Mouse (Mus musculus) liver, postnatal 0 days (tissue): ENCODE measurements around the gene Rps6ka2. TPM values are rescaled to one million over a fixed set of nuclear protein-coding genes. Genes with fewer than 3 reads are reported as not detected.
A peak's percentile ranks its signal among the peaks of the same experiment; 100 is the strongest.

Experiments
- ATAC-seq: fragments of 200-750 bp; cut with Nextera tagmentation; 2 replicates; pipeline ENCODE4 v1.8.0; 2017; ENCODE audit warnings: mild to moderate bottlenecking, moderate library complexity
- DNase-seq: peaks from one replicate; pipeline ENCODE4 v3.0.0-alpha.2; 2016
- H3K27ac ChIP-seq: fragments of 300-500 bp; sonication (generic); 2 replicates; pipeline ENCODE4 v1.5.1; 2014; ENCODE audit warnings: antibody characterized with exemption, moderate library complexity, mild to moderate bottlenecking, low read depth
- H3K27me3 ChIP-seq: fragments of 300-500 bp; sonication (generic); 2 replicates; pipeline ENCODE4 v1.6.1; 2014; ENCODE audit warnings: low read length, control low read depth, mixed read lengths; ENCODE audit not compliant: insufficient read depth
- H3K36me3 ChIP-seq: fragments of 300-500 bp; sonication (generic); replicated peaks from 2 replicates; pipeline ENCODE4 v1.6.1; 2014; ENCODE audit warnings: mild to moderate bottlenecking, control low read depth, low read length, moderate library complexity, mixed read lengths; ENCODE audit not compliant: insufficient read depth
- H3K4me1 ChIP-seq: fragments of 300-500 bp; sonication (generic); 2 replicates; pipeline ENCODE4 v1.6.1; 2014; ENCODE audit warnings: antibody characterized with exemption, mild to moderate bottlenecking, control low read depth; ENCODE audit not compliant: insufficient read depth
- H3K4me2 ChIP-seq: fragments of 300-500 bp; sonication (generic); 2 replicates; pipeline ENCODE4 v1.6.1; 2014; ENCODE audit warnings: low read depth, mild to moderate bottlenecking, low read length, moderate library complexity, mixed read lengths
- H3K4me3 ChIP-seq: fragments of 300-500 bp; sonication (generic); 2 replicates; pipeline ENCODE4 v1.5.1; 2014; ENCODE audit warnings: low read depth, low read length
- H3K9ac ChIP-seq: fragments of 300-500 bp; sonication (generic); replicated peaks from 2 replicates; pipeline ENCODE4 v1.6.1; 2014; ENCODE audit warnings: mild to moderate bottlenecking, moderate library complexity
- H3K9me3 ChIP-seq: fragments of 300-500 bp; sonication (generic); 2 replicates; pipeline ENCODE4 v1.6.1; 2016; ENCODE audit warnings: mild to moderate bottlenecking, control low read depth, low read length, mixed read lengths
- CTCF ChIP-seq: sonication (generic); IDR thresholded peaks from 2 replicates; pipeline ENCODE4 v1.5.1; 2016; ENCODE audit warnings: antibody characterized with exemption, low read depth
- EP300 ChIP-seq: IDR thresholded peaks from 2 replicates; pipeline ENCODE4 v1.6.1; 2016; ENCODE audit warnings: antibody characterized with exemption, low read depth, mild to moderate bottlenecking
- WGBS: fragments of 180-500 bp; shearing (Covaris S2); extraction: QIAGEN DNeasy Blood & Tissue Kit; methylation state at CpG from one replicate; pipeline ENCODE4 v1.1.7; 2014; ENCODE audit not compliant: insufficient replicate concordance; 5-methylcytosine and 5-hydroxymethylcytosine counted together
- polyA plus RNA-seq: library from polyadenylated mRNA; unstranded; fragments of >200 nt; fragmentation: Nextera tagmentation; extraction: Ambion mirVana; gene quantifications from 2 replicates; pipeline ENCODE4 v1.2.1, GENCODE M21; 2015

Rps6ka2 gene
- polyA plus RNA-seq, 1 experiment from 2014 or later: 1.2 TPM

- no peak overlapping the region for H3K4me2 ChIP-seq
- H3K4me3 ChIP-seq: no peak overlapping the region
- no peaks in the 10 kb centered on the region for H3K36me3 ChIP-seq
- no peak for ATAC-seq
- DNase-seq: no peak
- H3K4me1 ChIP-seq: no peaks in the 10 kb centered on the region; the same call in 1 of the 2 replicates
- H3K27me3 ChIP-seq: no peaks in the 10 kb centered on the region
- H3K9me3 ChIP-seq: no peaks in the 10 kb centered on the region
- TF ChIP-seq EP300 (no peak), CTCF (no peak)
- H3K27ac ChIP-seq: no peak overlapping the region
- 32% methylated on average over 12 of the region's 12 CpGs for WGBS
- no peak overlapping the region for H3K9ac ChIP-seq
Observed at GRCm38 (mm10) chr17:7147920-7148321, 22.0 kb upstream of the Rps6ka2 start.

DNA sequence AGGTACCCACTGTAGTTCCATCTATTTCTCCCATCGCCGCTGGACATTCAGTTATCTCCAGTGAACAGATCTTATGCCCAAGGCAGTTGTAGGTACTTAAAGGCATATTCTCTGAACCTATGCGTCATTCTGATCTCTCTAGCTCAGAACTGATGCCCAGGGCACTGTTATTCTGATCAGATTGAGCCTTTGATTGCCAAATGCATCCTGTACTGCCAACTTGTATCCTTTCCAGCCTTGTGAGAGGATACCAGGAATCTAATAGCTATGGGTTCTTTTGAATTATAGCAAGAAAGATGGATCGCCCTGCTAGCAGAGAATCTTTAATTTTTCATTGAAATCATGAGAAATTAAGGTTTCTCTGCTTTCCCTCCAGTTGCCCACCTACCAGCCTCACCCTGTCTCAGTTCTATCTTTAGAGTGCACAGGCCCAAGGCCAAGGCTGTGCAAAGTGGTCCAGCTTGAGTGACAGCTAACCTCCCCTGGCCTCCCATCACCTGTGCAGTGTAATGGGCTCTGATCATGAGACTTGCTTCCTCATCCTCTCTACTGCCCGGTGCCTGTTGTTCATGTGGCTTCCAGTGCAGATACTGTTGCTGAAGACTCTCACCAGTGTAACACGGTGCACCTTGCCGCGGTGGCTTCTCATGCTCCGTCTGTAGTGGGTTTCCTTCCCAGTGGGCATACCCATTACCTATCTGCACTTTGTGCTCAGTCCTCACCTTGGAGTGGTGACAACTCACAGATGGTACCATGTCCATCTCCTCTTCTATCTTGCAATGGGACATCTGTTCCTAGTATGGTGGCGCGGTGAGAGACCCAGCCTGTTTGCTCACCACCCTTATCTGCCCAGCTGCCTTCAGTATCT, 20.4 kb upstream of the Rps6ka2 start:
- 83% methylated on average over 11 of the region's 11 CpGs for WGBS
- no peak overlapping the region for H3K4me2 ChIP-seq
- H3K9me3 ChIP-seq: no peaks in the 10 kb centered on the region
- H3K4me1 ChIP-seq: no peaks in the 10 kb centered on the region; the same call in 1 of the 2 replicates
- no peak for ATAC-seq
- no peak overlapping the region for H3K9ac ChIP-seq
- TF ChIP-seq EP300 (no peak), CTCF (no peak)
- H3K27me3 ChIP-seq: no peaks in the 10 kb centered on the region
- no peaks in the 10 kb centered on the region for H3K36me3 ChIP-seq
- no peak overlapping the region for H3K4me3 ChIP-seq
- no peak for DNase-seq
- H3K27ac ChIP-seq: no peak overlapping the region

DNA sequence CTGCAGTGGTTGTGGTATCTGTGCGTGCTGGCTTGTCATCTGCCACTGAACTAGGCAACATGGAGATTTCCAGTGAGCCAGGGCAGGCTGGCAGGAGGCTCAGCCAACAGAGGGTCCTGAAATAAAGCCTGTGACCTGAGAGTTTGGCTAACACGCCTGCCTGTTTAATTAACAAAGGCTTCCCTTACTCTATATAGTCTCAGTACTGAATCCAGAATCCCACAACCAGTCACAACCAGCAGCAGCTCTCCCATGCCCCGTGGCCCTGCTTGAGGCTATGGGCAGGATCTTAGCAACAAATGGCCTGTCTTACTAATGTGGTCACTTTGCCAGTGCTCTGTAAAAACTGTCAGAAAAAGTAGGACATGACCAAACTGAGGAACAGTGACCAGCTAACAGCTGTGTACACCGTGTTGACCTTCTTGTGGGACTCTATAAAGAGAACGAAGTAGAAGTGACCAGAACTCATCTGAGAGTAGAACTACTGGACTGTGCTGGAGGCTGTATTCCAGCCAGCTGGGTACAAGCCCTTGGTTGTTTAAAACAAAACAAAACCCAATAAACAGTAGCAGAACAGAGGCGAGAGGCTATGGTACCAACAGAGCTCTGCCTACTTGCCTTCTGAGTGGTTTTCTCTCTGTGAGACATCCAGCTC, 18.3 kb upstream of the Rps6ka2 start:
- H3K4me2 ChIP-seq: no peak overlapping the region
- H3K4me1 ChIP-seq: no peaks in the 10 kb centered on the region; the same call in 1 of the 2 replicates
- no peak for DNase-seq
- TF ChIP-seq EP300 (no peak), CTCF (no peak)
- no peak for ATAC-seq
- no peak overlapping the region for H3K4me3 ChIP-seq
- no peaks in the 10 kb centered on the region for H3K9me3 ChIP-seq
- 78% methylated on average over 6 of the region's 6 CpGs for WGBS
- no peak overlapping the region for H3K9ac ChIP-seq
- no peaks in the 10 kb centered on the region for H3K36me3 ChIP-seq
- H3K27me3 ChIP-seq: no peaks in the 10 kb centered on the region
- H3K27ac ChIP-seq: no peak overlapping the region

DNA sequence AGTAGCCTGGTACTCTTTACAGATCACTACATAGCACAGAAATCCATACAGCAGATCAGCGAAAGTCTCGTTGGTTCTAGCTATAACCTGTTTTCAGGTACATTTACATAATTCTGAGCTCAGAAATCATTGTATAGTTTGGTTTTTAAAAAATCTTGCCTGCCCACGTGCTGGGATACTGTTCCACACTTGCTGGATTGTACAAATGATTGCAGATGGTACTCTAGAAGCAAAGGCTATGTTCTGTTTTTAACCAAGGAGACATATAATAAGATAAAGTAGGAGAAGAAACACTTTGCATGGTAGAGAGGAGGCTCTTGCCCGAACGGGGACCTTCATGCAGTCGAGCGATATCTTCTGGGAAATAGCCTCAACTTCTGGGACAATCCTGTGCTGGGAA, 17.3 kb upstream of the Rps6ka2 start:
- no peaks in the 10 kb centered on the region; the same call in 1 of the 2 replicates for H3K4me1 ChIP-seq
- H3K4me2 ChIP-seq: no peak overlapping the region
- H3K9me3 ChIP-seq: no peaks in the 10 kb centered on the region
- no peaks in the 10 kb centered on the region for H3K27me3 ChIP-seq
- no peak for ATAC-seq
- no peak for TF ChIP-seq CTCF
- TF ChIP-seq EP300: no peak
- no peak for DNase-seq
- no peak overlapping the region for H3K4me3 ChIP-seq
- H3K27ac ChIP-seq: no peak overlapping the region
- no peaks in the 10 kb centered on the region for H3K36me3 ChIP-seq
- 81% methylated on average over 7 of the region's 7 CpGs for WGBS
- no peak overlapping the region for H3K9ac ChIP-seq

DNA sequence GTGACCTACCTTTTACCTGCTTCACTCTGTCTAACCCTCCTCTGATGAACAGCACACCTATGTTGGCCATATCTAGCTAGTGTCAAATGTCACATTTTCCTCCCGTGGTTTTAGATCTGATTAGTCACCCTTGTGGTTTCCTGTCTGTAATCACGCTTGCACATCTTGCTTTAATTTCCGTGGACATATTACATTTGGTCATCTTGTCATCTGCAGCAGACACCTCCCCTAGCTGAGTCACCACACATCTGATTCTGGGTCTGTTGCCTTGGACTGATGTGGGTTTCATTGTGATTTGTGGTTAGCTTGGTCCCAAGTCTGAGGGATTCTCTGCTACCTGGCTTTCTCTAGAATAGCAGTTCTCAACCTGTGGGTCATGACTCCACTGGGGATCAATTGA, 6.0 kb upstream of the Rps6ka2 start:
- Histone ChIP-seq H3K4me3 (no peak overlapping the region), H3K4me1 (0 out of 2 replicates have a peak, but pooled peaks cover 5% of the 10 kb centered on the region), H3K27me3 (peaks cover 3% of the 10 kb centered on the region; the same call in 1 of the 2 replicates), H3K9ac (no peak overlapping the region), H3K27ac (no peak overlapping the region), H3K36me3 (no peaks in the 10 kb centered on the region), H3K4me2 (no peak overlapping the region), H3K9me3 (no peaks in the 10 kb centered on the region)
- WGBS: 28% methylated on average over 3 of the region's 3 CpGs
- TF ChIP-seq CTCF (no peak), EP300 (0 out of 2 replicates have a peak, but pooled peaks have one; percentile 13)
- no peak for ATAC-seq
- DNase-seq: no peak

DNA sequence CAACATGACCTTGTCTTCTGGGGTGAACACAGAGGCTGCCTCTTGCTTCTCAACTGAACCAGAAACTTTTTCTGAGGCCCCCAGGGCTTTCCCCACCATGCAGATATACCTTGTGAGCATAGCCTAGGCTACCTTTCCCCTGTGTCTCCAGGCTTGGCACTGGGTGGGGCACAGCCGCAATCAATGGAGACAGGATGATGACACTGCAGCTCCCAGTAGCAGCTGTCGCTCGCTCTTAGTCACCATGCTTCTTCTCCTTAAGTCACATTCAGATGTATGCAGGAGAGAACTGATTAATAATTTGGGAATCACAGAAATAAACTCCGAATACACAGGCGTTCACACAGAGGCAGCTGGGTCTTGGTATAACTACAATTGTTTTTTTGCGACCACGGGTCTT, 4.4 kb upstream of the Rps6ka2 start:
- Histone ChIP-seq H3K4me3 (no peak overlapping the region), H3K9ac (no peak overlapping the region), H3K4me2 (no peak overlapping the region), H3K9me3 (no peaks in the 10 kb centered on the region), H3K27ac (no peak overlapping the region), H3K36me3 (no peaks in the 10 kb centered on the region), H3K27me3 (peaks cover 3% of the 10 kb centered on the region), H3K4me1 (peaks cover 15% of the 10 kb centered on the region)
- ATAC-seq (no peak), DNase-seq (no peak)
- 78% methylated on average over 7 of the region's 7 CpGs for WGBS
- TF ChIP-seq EP300: no peak
- TF ChIP-seq CTCF: no peak
